Mouse (Mus musculus) stomach, adult 2 months (tissue): ENCODE measurements around the gene Chmp2b. TPM values are rescaled to one million over a fixed set of nuclear protein-coding genes. Genes with fewer than 3 reads are reported as not detected.

Experiments used
- polyA plus RNA-seq: library from polyadenylated mRNA; depleted of rRNA; stranded (reverse); fragments of >200 nt; gene quantifications from 2 replicates; pipeline ENCODE4 v1.2.3, GENCODE M21; 2012; rRNA removed

Chmp2b gene
- polyA plus RNA-seq = 23.9 and 46.5 TPM in 2 replicates

GRCm38 (mm10) chr16:65561963-65562863 lies at the start of gene Chmp2b:
TSS of gene Chmp2b (minus strand) at chr16:65562726.

GRCm38 (mm10) chr16:65520211-65520610 lies 42.3 kb downstream of the Chmp2b start, which contains the start of gene Pou1f1:
TSS of gene Pou1f1 (plus strand) at chr16:65520511.

Other genes starting within 250 kb of the Chmp2b start
- gene Pou1f1, start 42.2 kb downstream of the Chmp2b start, polyA plus RNA-seq = not detected in 2 replicates